In genomic region chr2:50296109-50296986, GRCm38 (mm10) we compare ENCODE assay signal across 8 mouse cellular contexts. TPM values are rescaled to one million over a fixed set of nuclear protein-coding genes. Genes with fewer than 3 reads are reported as not detected.
A peak's percentile ranks its signal among the peaks of the same experiment; 100 is the strongest.
DNase-seq lines count a peak whose midpoint lies in the region; ATAC-seq and TF ChIP-seq lines count a peak whose summit lies in the region.

Mmadhc (minus strand) TSS chr2:50296801.

- no peaks in the 10 kb centered on the region for H3K9me3 ChIP-seq in E14TG2a.4 (ENCODE audit: low read length)
- H3K9me3 ChIP-seq in forebrain, embryonic 11.5 days (ENCODE audit: control insufficient read depth, low read length) = no peaks in the 10 kb centered on the region
- no peaks in the 10 kb centered on the region for H3K9me3 ChIP-seq in heart, embryonic 16.5 days (replicated peaks; ENCODE audit: control insufficient read depth, low read length)
- H3K9me3 ChIP-seq in liver, postnatal 0 days (ENCODE audit: low read length) = no peaks in the 10 kb centered on the region
- no peaks in the 10 kb centered on the region for H3K9me3 ChIP-seq in neural tube, embryonic 14.5 days (ENCODE audit: control insufficient read depth, low read length)

- peak within 1 kb of the TSS; percentile 96 for H3K4me3 ChIP-seq in E14TG2a.4 (replicated peaks; ENCODE audit: low read length)
- peak within 1 kb of the TSS; percentile 61 for H3K4me3 ChIP-seq in forebrain, embryonic 11.5 days (ENCODE audit: low read depth, low read length)
- peak within 1 kb of the TSS; percentile 89 for H3K4me3 ChIP-seq in heart, embryonic 16.5 days (ENCODE audit: low read length)
- H3K4me3 ChIP-seq in liver, postnatal 0 days (ENCODE audit: low read depth, low read length) = peak within 1 kb of the TSS; percentile 68
- peak within 1 kb of the TSS; percentile 95 for H3K4me3 ChIP-seq in neural tube, embryonic 14.5 days (ENCODE audit: low read depth, low read length)

- under 1% methylated on average over 58 of the region's 58 CpGs for WGBS in forebrain, embryonic 11.5 days
- WGBS in heart, embryonic 16.5 days = under 1% methylated on average over 57 of the region's 58 CpGs
- whole genome bisulfite sequencing in liver, postnatal 0 days (ENCODE audit: insufficient replicate concordance) = under 1% methylated on average over 58 of the region's 58 CpGs
- under 1% methylated on average over 55 of the region's 58 CpGs for WGBS in neural tube, embryonic 14.5 days

- H3K9ac ChIP-seq in forebrain, embryonic 11.5 days (ENCODE audit: low read length) = peak within 1 kb of the TSS; percentile 96
- H3K9ac ChIP-seq in heart, embryonic 16.5 days (ENCODE audit: low read length) = peak within 1 kb of the TSS; percentile 85
- H3K9ac ChIP-seq in liver, postnatal 0 days (replicated peaks) = peak within 1 kb of the TSS; percentile 80
- peak within 1 kb of the TSS; percentile 90 for H3K9ac ChIP-seq in neural tube, embryonic 14.5 days (replicated peaks; ENCODE audit: low read depth, low read length)

- peak; percentile 97 for ATAC-seq in forebrain, embryonic 11.5 days (replicated peaks; ENCODE audit: low FRiP score)
- peak; percentile 95 for ATAC-seq in heart, embryonic 16.5 days (replicated peaks; ENCODE audit: extremely low read depth, insufficient read depth, low FRiP score)
- ATAC-seq in liver, postnatal 0 days = peak; percentile 95
- ATAC-seq in neural tube, embryonic 14.5 days (ENCODE audit: low read depth) = peak; percentile 97

- H3K27ac ChIP-seq in forebrain, embryonic 11.5 days (ENCODE audit: low read depth, low read length) = peak within 1 kb of the TSS; percentile 66; the same call in 1 of the 2 replicates
- H3K27ac ChIP-seq in heart, embryonic 16.5 days (ENCODE audit: low read length) = peak within 1 kb of the TSS; percentile 92
- peak within 1 kb of the TSS; percentile 88 for H3K27ac ChIP-seq in liver, postnatal 0 days (ENCODE audit: low read depth)
- H3K27ac ChIP-seq in neural tube, embryonic 14.5 days (ENCODE audit: low read depth, low read length) = peak within 1 kb of the TSS; percentile 90

- peaks cover 17% of the 10 kb centered on the region for H3K4me1 ChIP-seq in E14TG2a.4 (replicated peaks; ENCODE audit: low read depth, low read length)
- no peaks in the 10 kb centered on the region for H3K4me1 ChIP-seq in forebrain, embryonic 11.5 days (replicated peaks; ENCODE audit: control insufficient read depth, insufficient read depth, low read length)
- peaks cover 23% of the 10 kb centered on the region for H3K4me1 ChIP-seq in heart, embryonic 16.5 days (ENCODE audit: control insufficient read depth, insufficient read depth, low read length)
- peaks cover 24% of the 10 kb centered on the region for H3K4me1 ChIP-seq in liver, postnatal 0 days (ENCODE audit: insufficient read depth)
- H3K4me1 ChIP-seq in neural tube, embryonic 14.5 days (ENCODE audit: control insufficient read depth, insufficient read depth, low read length) = peaks cover 15% of the 10 kb centered on the region; the same call in 1 of the 2 replicates

- 0 out of 2 replicates have a peak, but pooled peaks have one; percentile 18 for TF ChIP-seq EP300 in liver, postnatal 0 days (IDR thresholded peaks at IDR 0.05; ENCODE audit: low read depth)

- no peak for TF ChIP-seq CTCF in E14TG2a.4 (conservative IDR thresholded peaks at IDR 0.05; ENCODE audit: low read length)
- 0 out of 2 replicates have a peak, but pooled peaks have one; percentile 4 for TF ChIP-seq CTCF in liver, postnatal 0 days (IDR thresholded peaks at IDR 0.05; ENCODE audit: low read depth)

- H3K4me2 ChIP-seq in forebrain, embryonic 11.5 days (ENCODE audit: low read depth, low read length, severe bottlenecking) = peak within 1 kb of the TSS; percentile 47
- H3K4me2 ChIP-seq in heart, embryonic 16.5 days (ENCODE audit: low read depth, low read length) = peak within 1 kb of the TSS; percentile 90
- H3K4me2 ChIP-seq in liver, postnatal 0 days (ENCODE audit: low read depth, low read length) = peak within 1 kb of the TSS; percentile 78
- peak within 1 kb of the TSS; percentile 71 for H3K4me2 ChIP-seq in neural tube, embryonic 14.5 days (ENCODE audit: low read depth, low read length)

- peak; percentile 90 for DNase-seq in c-Kit-positive CD71-positive TER-119-negative erythroid progenitor cells, embryonic 14.5 days (ENCODE audit: low read depth)
- peak; percentile 96 for DNase-seq in forebrain, embryonic 11.5 days (ENCODE audit: low spot score)
- peak; percentile 97 to 98 for DNase-seq in kidney, postnatal 36 days
- peak; percentile 93 for DNase-seq in liver, postnatal 0 days
- peak; percentile 96 for DNase-seq in testis, postnatal 10 days (ENCODE audit: low spot score)

- peaks cover 13% of the 10 kb centered on the region for H3K36me3 ChIP-seq in E14TG2a.4 (ENCODE audit: insufficient read depth, low read length)
- no peaks in the 10 kb centered on the region; the same call in 1 of the 2 replicates for H3K36me3 ChIP-seq in forebrain, embryonic 11.5 days (ENCODE audit: control insufficient read depth, insufficient read depth, low read length)
- H3K36me3 ChIP-seq in heart, embryonic 16.5 days (ENCODE audit: control insufficient read depth, insufficient read depth) = peaks cover under 1% of the 10 kb centered on the region; the same call in 1 of the 2 replicates
- H3K36me3 ChIP-seq in liver, postnatal 0 days (replicated peaks; ENCODE audit: insufficient read depth, low read length) = peaks cover 3% of the 10 kb centered on the region
- peaks cover under 1% of the 10 kb centered on the region; the same call in 1 of the 2 replicates for H3K36me3 ChIP-seq in neural tube, embryonic 14.5 days (ENCODE audit: control insufficient read depth, insufficient read depth, low read length)

- H3K27me3 ChIP-seq in E14TG2a.4 (ENCODE audit: insufficient read depth, low read length) = no peaks in the 10 kb centered on the region
- no peaks in the 10 kb centered on the region for H3K27me3 ChIP-seq in forebrain, embryonic 11.5 days (ENCODE audit: control insufficient read depth, insufficient read depth, low read length)
- no peaks in the 10 kb centered on the region for H3K27me3 ChIP-seq in heart, embryonic 16.5 days (ENCODE audit: control insufficient read depth, insufficient read depth, low read length)
- H3K27me3 ChIP-seq in liver, postnatal 0 days (ENCODE audit: insufficient read depth, low read length) = no peaks in the 10 kb centered on the region
- H3K27me3 ChIP-seq in neural tube, embryonic 14.5 days (ENCODE audit: control insufficient read depth, insufficient read depth, low read length) = no peaks in the 10 kb centered on the region

RNA-seq across cellular contexts. Expression of gene Mmadhc, which starts in this region (rescaled TPM):
- polyA plus RNA-seq in forebrain, embryonic 11.5 days (2014; fragmentation: Nextera tagmentation; extraction: Ambion mirVana) = 160 and 170 TPM in 2 replicates
- 143 and 146 TPM in 2 replicates for polyA plus RNA-seq in heart, embryonic 16.5 days (2015; fragmentation: Nextera tagmentation; extraction: Ambion mirVana)
- 88.3 and 90.6 TPM in 2 replicates for polyA plus RNA-seq in liver, postnatal 0 days (2015; fragmentation: Nextera tagmentation; extraction: Ambion mirVana)
- 140 and 144 TPM in 2 replicates for polyA plus RNA-seq in neural tube, embryonic 14.5 days (2014; fragmentation: Nextera tagmentation; extraction: Ambion mirVana)

Comparison
In these comparisons a context has a peak if more than half of its experiments do, and no peak if none do; other contexts are left out.
1. Peak in every context shown above with its lines: DNase-seq, ATAC-seq, H3K4me3 ChIP-seq and H3K27ac ChIP-seq.